Mouse (Mus musculus) T-helper 1 cell (primary cell): Measurements from ENCODE around the gene Zc3hc1.
"Not testable (repeated sequence)": the region's sequence is repeated elsewhere in the genome, so short reads cannot be mapped to it uniquely, and the experiment has no call there.

Experiments used
- in situ Hi-C: fragments of 300-600 bp; cut with MboI, MseI; formaldehyde crosslinking; loops from one replicate; pipeline ENCODE4 v1.15.1; 2025; ENCODE audit warnings: high pct_unique_total_duplicates

Zc3hc1 gene

DNA sequence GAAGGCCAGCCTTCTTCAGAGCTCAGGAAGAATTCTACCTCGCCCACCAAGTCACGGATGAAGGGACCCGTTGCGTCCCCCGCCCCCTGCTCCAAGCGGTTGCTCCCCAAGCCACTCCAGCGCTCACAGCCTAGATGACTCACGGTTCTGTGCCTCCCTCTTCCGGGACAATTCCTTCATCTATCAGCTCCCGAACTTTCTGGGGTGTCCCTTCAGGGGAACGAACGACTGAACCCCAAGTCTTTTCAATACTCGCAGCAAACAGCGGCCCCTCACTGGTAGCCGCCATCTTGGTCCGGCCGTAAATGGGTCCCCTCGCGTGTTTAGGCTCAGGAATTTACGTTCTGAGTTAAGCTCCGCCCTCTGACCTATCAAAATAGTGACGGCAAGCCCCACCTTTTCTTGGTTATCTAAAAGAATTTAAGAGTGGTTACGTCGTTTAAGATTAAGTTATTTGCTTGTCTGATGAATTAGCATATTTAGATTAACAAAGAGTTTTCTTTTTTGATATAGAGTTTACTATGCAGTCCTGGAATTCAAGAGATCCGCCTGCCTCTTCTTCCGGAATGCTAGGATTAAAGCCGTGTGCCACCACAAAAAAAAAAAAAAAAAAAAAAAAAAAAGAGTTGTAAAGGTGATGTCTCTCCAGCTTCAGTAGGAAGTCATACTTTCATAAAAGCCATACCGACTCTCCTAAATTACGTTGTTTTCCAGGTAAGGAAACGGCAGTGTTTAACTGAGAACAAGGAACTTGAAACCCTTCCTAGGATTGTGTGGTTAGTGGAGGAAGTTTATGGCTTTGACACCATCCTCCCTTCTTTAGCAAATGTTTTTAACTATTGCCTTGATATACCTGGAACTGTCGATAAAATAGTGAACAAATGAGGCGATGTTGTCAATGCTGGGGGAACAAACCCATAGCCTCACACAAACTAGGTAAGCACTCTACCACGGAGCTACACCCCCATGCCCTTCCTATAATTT, at the start of gene Zc3hc1:
Zc3hc1 (minus strand) TSS at position 315 of the 984 bp plus-strand sequence.
- in situ Hi-C loops = no loop called here

GRCm38 (mm10) chr6:30439576-30439975, 48.7 kb upstream of the Zc3hc1 start:
- in situ Hi-C loops = loop anchor here (5.0 to 10.0 kb wide), 2 partner anchors 363 to 395 kb away; no protein-coding TSS in a partner anchor

DNA sequence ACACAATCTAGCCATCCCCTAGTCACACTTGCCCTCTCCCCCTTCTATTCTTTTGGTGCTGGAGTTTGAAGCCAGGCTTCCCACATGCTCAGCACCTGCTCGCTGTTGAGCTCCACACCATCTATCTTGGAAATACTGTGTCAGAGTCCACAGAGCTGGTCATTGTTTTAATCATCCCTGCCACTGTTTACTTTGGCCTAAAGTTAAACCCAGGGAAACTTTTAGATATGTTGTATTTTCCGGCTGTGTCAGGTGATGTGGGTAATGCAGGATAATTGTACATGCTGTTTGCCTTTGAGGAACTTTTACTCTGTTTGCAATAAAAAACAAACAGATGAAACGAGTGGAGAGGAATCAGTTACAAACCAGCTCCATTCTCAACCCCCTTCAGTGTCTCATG, 46.2 kb upstream of the Zc3hc1 start:
- in situ Hi-C loops = loop anchor here (5.0 to 10.0 kb wide), 2 partner anchors 365 to 398 kb away; no protein-coding TSS in a partner anchor

GRCm38 (mm10) chr6:30436476-30436875, 45.6 kb upstream of the Zc3hc1 start:
- in situ Hi-C loops = loop anchor here (5.0 to 10.0 kb wide), 2 partner anchors 366 to 398 kb away; no protein-coding TSS in a partner anchor

DNA sequence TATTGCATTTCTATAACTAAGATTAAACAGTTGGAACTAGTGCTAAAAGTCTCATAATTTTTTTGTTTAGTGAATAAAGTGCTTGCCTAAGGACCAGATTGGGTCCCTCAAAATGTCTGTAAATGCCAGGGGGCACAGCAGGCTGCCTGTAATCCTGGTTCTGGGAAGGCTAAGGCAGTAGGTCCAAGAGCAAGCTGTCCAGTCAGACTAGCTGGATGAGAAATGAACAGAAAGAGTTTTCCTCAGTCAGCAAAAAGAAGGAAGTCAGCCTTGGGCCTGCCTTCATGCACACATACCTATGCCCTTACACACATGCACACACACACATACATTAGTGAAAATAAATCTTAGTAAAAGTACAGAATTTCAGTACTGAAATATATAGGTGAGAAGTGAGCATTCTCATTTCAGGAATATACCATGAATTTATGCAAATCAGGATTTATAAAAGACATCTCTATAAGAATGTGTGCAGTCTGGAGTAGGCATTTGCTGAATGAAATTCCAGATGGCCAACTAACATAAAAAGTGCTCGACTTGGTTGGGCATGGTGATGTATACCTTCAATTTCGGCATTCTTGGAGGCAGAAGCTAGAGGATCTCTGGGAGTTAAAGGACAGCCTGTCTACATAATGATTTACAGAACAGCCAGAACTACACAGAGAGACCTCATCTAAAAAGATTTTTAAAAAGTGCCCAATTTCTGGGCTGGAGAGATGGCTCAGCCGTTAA, 41.8 kb upstream of the Zc3hc1 start:
- in situ Hi-C loops = loop anchor here (10.0 kb wide), 1 partner anchor 402 kb away; no protein-coding TSS in a partner anchor

GRCm38 (mm10) chr6:30416801-30417200, 26.0 kb upstream of the Zc3hc1 start:
- in situ Hi-C loops = no loop called here

- in situ Hi-C loops = no loop called here
These were observed 25.3 kb upstream of the Zc3hc1 start for GRCm38 (mm10) chr6:30416126-30416525.

DNA sequence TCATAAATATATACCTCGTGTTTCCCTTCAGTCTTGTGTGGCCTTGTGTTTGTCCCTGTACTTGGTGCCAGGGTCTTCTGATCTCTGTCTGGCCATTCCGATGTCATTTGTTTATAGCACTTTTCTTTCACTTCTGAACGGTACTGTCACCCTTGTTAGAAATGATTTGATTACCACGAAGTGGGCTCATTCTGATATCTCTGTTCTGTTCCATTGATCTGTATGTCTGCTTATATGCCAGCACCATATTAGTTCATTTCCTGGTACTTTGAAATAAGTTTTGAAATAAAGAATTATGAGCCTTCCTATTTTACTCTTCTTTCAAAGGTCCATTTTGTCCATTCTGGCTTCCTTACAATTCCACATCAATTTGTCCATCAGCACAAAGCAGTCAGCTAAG, 20.5 kb upstream of the Zc3hc1 start:
- in situ Hi-C loops = loop anchor here (5.0 kb wide), 1 partner anchor 46 kb away; no protein-coding TSS in a partner anchor

- in situ Hi-C loops = loop anchor here (5.0 kb wide), 1 partner anchor 48 kb away; no protein-coding TSS in a partner anchor
These were observed 18.7 kb upstream of the Zc3hc1 start for GRCm38 (mm10) chr6:30409399-30410093.

DNA sequence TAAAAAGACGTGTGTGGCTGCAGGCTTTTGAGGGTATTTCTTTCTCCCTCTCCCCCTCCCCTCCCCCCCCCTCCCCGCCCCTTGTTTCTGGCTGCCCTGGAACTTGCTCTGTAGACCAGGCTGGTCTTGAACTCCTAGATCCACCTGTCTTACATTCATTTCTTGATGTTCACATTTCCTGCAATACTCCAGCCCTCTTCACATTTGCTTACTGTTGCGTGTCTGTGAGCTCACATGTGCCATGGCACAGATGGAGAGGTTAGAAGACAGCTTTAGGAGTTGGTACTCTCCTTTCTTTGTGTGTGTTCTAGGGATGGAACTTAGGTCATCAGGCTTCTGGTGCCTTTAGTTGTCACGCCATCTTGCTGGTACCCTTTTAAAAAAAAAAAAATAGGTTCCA, 17.4 kb upstream of the Zc3hc1 start:
- in situ Hi-C loops = no loop called here

DNA sequence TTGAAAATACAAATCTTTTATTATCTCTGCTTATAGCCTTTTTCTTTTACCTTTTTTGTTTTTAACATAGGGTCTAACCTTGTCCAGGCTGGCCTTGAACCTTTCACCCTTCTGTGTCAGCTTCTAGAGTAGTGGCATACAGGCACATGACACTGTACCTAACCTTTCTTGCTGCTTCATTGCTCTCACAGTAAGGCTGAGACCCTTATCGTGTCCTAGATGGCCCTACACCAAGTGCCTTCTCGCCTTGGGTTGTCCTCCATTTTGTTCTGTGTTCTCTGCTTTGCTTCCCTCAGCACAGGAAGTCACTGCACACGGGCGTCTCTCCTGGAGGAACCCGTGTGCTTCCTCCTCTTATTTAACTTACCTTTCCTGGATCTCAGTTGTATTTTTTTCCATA, 13.8 kb upstream of the Zc3hc1 start:
- in situ Hi-C loops = loop anchor here (5.0 kb wide), 1 partner anchor 578 kb away; no protein-coding TSS in a partner anchor

GRCm38 (mm10) chr6:30403465-30403864, 12.6 kb upstream of the Zc3hc1 start:
- in situ Hi-C loops = loop anchor here (5.0 kb wide), 1 partner anchor 579 kb away; no protein-coding TSS in a partner anchor

DNA sequence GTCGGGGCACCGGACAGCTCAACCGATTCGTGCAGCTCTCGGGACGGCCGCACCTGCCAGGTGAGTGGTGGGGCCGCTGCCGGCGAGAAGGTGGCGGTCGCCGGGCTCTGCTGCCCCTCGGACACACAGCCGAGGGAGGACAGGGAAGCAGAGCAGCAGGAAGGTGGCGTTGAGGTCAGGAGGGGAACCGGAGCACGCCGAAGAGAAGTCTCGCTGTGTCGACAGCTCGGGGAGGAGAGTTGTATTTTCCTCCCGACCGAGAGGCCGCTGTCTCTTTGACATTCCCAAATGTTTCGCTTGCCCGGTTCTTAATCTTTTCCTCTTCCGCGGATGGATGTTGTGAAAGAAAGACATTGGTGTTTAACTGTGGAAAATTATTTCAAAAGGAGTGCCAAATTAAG, 11.3 kb upstream of the Zc3hc1 start:
- in situ Hi-C loops = loop anchor here (5.0 kb wide), 1 partner anchor 580 kb away; no protein-coding TSS in a partner anchor

- in situ Hi-C loops = loop anchor here (5.0 kb wide), 1 partner anchor 581 kb away; no protein-coding TSS in a partner anchor
These were observed 10.6 kb upstream of the Zc3hc1 start, which contains the start of gene Klhdc10 for GRCm38 (mm10) chr6:30401308-30402015. TSS of gene Klhdc10 (plus strand) at chr6:30401868.

- in situ Hi-C loops = loop anchor here (5.0 kb wide), 1 partner anchor 582 kb away; no protein-coding TSS in a partner anchor
These were observed 9.9 kb upstream of the Zc3hc1 start for GRCm38 (mm10) chr6:30400716-30401115.

- in situ Hi-C loops = loop anchor here (5.0 kb wide), 1 partner anchor 582 kb away; no protein-coding TSS in a partner anchor
These were observed 9.3 kb upstream of the Zc3hc1 start for GRCm38 (mm10) chr6:30400146-30400545.

DNA sequence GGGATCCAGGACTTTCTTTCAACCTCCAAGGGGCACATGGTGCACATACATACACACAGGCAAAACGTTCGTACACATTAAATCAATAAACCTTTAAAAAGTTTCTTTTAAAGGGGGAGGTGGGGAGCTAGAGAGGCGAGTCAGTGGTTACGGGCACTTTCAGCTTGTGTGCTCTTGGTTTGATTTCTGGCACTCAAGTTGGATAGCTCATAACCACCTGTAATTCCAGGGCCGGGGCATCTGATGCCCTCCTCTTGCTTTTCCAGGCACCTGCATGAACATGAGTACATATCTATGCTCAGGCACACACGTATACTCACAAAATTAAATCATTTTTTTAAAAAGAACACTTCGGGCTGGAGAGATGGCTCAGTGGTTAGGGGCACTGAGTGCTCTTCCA, 1.2 kb upstream of the Zc3hc1 start:
- in situ Hi-C loops = no loop called here

- in situ Hi-C loops = not testable (repeated sequence)
These were observed 557 bp downstream of the Zc3hc1 start for GRCm38 (mm10) chr6:30390271-30390670.

DNA sequence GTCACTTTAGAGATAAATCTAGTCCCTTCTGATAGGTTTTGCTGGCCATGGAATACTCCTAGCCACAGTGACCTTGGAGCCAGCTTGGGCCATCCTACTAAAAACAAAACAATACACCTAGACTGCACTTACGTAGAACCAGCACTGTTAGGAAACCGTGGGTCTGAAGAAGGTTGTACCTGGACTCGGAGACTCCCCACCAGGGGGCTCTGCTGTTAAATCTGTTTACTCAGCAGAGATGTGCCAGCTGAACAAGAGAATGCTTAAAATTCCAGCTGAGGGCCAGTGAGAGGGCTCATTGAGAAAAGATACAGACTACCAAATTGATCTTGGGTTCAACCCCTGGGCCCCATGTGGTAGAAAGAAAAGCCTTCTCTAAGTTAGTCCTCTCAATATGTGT, 9.7 kb downstream of the Zc3hc1 start:
- in situ Hi-C loops = no loop called here

- in situ Hi-C loops = no loop called here
These were observed 15.0 kb downstream of the Zc3hc1 start for GRCm38 (mm10) chr6:30375791-30376190.
